Mouse (Mus musculus) regulatory T cell (primary cell): ENCODE results near the gene Inpp5k.

Experiments
- in situ Hi-C: fragments of 300-600 bp; cut with MboI, MseI; formaldehyde crosslinking; loops from one replicate; pipeline ENCODE4 v1.15.1; 2025; ENCODE audit warnings: high pct_unique_total_duplicates

The Inpp5k gene

GRCm38 (mm10) chr11:75619133-75619532, 11.7 kb upstream of the Inpp5k start:
- in situ Hi-C loops = no loop called here

GRCm38 (mm10) chr11:75620136-75620780, 10.5 kb upstream of the Inpp5k start:
- in situ Hi-C loops = no loop called here

- in situ Hi-C loops = no loop called here
Observed at GRCm38 (mm10) chr11:75621426-75621825, 9.4 kb upstream of the Inpp5k start.

GRCm38 (mm10) chr11:75622588-75623329, 8.0 kb upstream of the Inpp5k start:
- in situ Hi-C loops = no loop called here

GRCm38 (mm10) chr11:75624102-75624554, 6.7 kb upstream of the Inpp5k start:
- in situ Hi-C loops = no loop called here

- in situ Hi-C loops = no loop called here
Observed at GRCm38 (mm10) chr11:75625820-75626219, 5.0 kb upstream of the Inpp5k start.

GRCm38 (mm10) chr11:75630098-75630497, 690 bp upstream of the Inpp5k start:
- in situ Hi-C loops = no loop called here

- in situ Hi-C loops = no loop called here
Observed at GRCm38 (mm10) chr11:75631561-75632225, 905 bp downstream of the Inpp5k start.

GRCm38 (mm10) chr11:75632921-75633320, 2.1 kb downstream of the Inpp5k start:
- in situ Hi-C loops = no loop called here

GRCm38 (mm10) chr11:75634801-75635200, 4.0 kb downstream of the Inpp5k start:
- in situ Hi-C loops = no loop called here

- in situ Hi-C loops = no loop called here
Observed at GRCm38 (mm10) chr11:75635315-75635714, 4.5 kb downstream of the Inpp5k start.

GRCm38 (mm10) chr11:75643323-75643722, 12.5 kb downstream of the Inpp5k start:
- in situ Hi-C loops = no loop called here

GRCm38 (mm10) chr11:75644684-75645083, 13.9 kb downstream of the Inpp5k start:
- in situ Hi-C loops = no loop called here

- in situ Hi-C loops = no loop called here
Observed at GRCm38 (mm10) chr11:75647681-75648211, 17.0 kb downstream of the Inpp5k start.

GRCm38 (mm10) chr11:75649155-75649561, 18.4 kb downstream of the Inpp5k start:
- in situ Hi-C loops = no loop called here

GRCm38 (mm10) chr11:75650311-75650710, 19.5 kb downstream of the Inpp5k start, which contains the start of gene Myo1c:
TSS of gene Myo1c (plus strand) at chr11:75650504.
- in situ Hi-C loops = no loop called here

- in situ Hi-C loops = no loop called here
Observed at GRCm38 (mm10) chr11:75650958-75651425, 20.2 kb downstream of the Inpp5k start.

- in situ Hi-C loops = no loop called here
Observed at GRCm38 (mm10) chr11:75651426-75652221, 20.8 kb downstream of the Inpp5k start.

- in situ Hi-C loops = no loop called here
Observed at GRCm38 (mm10) chr11:75652222-75652941, 21.6 kb downstream of the Inpp5k start.

- in situ Hi-C loops = no loop called here
Observed at GRCm38 (mm10) chr11:75652942-75653684, 22.3 kb downstream of the Inpp5k start.
